Mouse (Mus musculus) midbrain, embryonic 15.5 days (tissue): ENCODE data around the gene Lrsam1. TPM values are rescaled to one million over a fixed set of nuclear protein-coding genes. Genes with fewer than 3 reads are reported as not detected.

Experiments
- ATAC-seq: fragments of 200-750 bp; cut with Nextera tagmentation; replicated peaks from 2 replicates; pipeline ENCODE4 v1.8.0; 2017; ENCODE audit warnings: moderate TSS enrichment
- H3K27ac ChIP-seq: fragments of 300-500 bp; sonication (generic); 2 replicates; pipeline ENCODE4 v1.5.1; 2015; ENCODE audit warnings: mild to moderate bottlenecking, inconsistent platforms
- H3K27me3 ChIP-seq: fragments of 300-500 bp; sonication (generic); replicated peaks from 2 replicates; pipeline ENCODE4 v1.6.1; 2015; ENCODE audit warnings: inconsistent platforms
- H3K36me3 ChIP-seq: fragments of 300-500 bp; sonication (generic); replicated peaks from 2 replicates; pipeline ENCODE4 v1.6.1; 2015; ENCODE audit warnings: inconsistent platforms
- H3K4me1 ChIP-seq: fragments of 300-500 bp; sonication (generic); 2 replicates; pipeline ENCODE4 v1.6.1; 2015; ENCODE audit warnings: inconsistent platforms
- H3K4me2 ChIP-seq: fragments of 300-500 bp; sonication (generic); 2 replicates; pipeline ENCODE4 v1.6.1; 2015; ENCODE audit warnings: inconsistent platforms, mild to moderate bottlenecking, moderate library complexity
- H3K4me3 ChIP-seq: fragments of 300-500 bp; sonication (generic); 2 replicates; pipeline ENCODE4 v1.5.1; 2015; ENCODE audit warnings: mild to moderate bottlenecking, inconsistent platforms
- H3K9ac ChIP-seq: fragments of 300-500 bp; sonication (generic); 2 replicates; pipeline ENCODE4 v1.6.1; 2015; ENCODE audit warnings: mild to moderate bottlenecking, inconsistent platforms
- H3K9me3 ChIP-seq: fragments of 300-500 bp; sonication (generic); 2 replicates; pipeline ENCODE4 v1.6.1; 2016; ENCODE audit warnings: inconsistent platforms
- WGBS: fragments of 180-500 bp; shearing (Covaris S2); methylation state at CpG from one replicate; pipeline ENCODE4 v1.1.7; 2015; ENCODE audit warnings: mixed read lengths; 5-methylcytosine and 5-hydroxymethylcytosine counted together
- polyA plus RNA-seq: library from polyadenylated mRNA; unstranded; fragments of >200 nt; fragmentation: Nextera tagmentation; extraction: Ambion mirVana; gene quantifications from 2 replicates; pipeline ENCODE4 v1.2.1, GENCODE M21; 2015

The Lrsam1 gene
- polyA plus RNA-seq, 1 experiment from 2014 or later = 24.2 TPM

GRCm38 (mm10) chr2:32921801-32922380 lies 39.5 kb downstream of the Lrsam1 start:
- ATAC-seq = no peak
- H3K36me3 ChIP-seq = peaks cover 55% of the 10 kb centered on the region; the same call in 1 of the 2 replicates
- H3K9ac ChIP-seq = no peak overlapping the region
- no peaks in the 10 kb centered on the region for H3K9me3 ChIP-seq
- H3K4me1 ChIP-seq = no peaks in the 10 kb centered on the region
- 92% methylated on average over 15 of the region's 15 CpGs for WGBS
- no peak overlapping the region for H3K27ac ChIP-seq
- H3K4me2 ChIP-seq = no peak overlapping the region
- H3K27me3 ChIP-seq = no peaks in the 10 kb centered on the region
- H3K4me3 ChIP-seq = no peak overlapping the region

- WGBS = 77% methylated on average over 7 of the region's 7 CpGs
- H3K9ac ChIP-seq = no peak overlapping the region
- H3K36me3 ChIP-seq = peaks cover 56% of the 10 kb centered on the region; the same call in 1 of the 2 replicates
- H3K27ac ChIP-seq = no peak overlapping the region
- no peaks in the 10 kb centered on the region for H3K9me3 ChIP-seq
- no peak overlapping the region for H3K4me3 ChIP-seq
- no peak overlapping the region for H3K4me2 ChIP-seq
- no peaks in the 10 kb centered on the region for H3K4me1 ChIP-seq
- no peak for ATAC-seq
- no peaks in the 10 kb centered on the region for H3K27me3 ChIP-seq
Observed at GRCm38 (mm10) chr2:32921235-32921634, 40.2 kb downstream of the Lrsam1 start.

- H3K27me3 ChIP-seq = no peaks in the 10 kb centered on the region
- no peak overlapping the region for H3K9ac ChIP-seq
- ATAC-seq = no peak
- no peak overlapping the region for H3K27ac ChIP-seq
- H3K9me3 ChIP-seq = no peaks in the 10 kb centered on the region
- no peak overlapping the region for H3K4me3 ChIP-seq
- H3K4me2 ChIP-seq = no peak overlapping the region
- H3K36me3 ChIP-seq = peaks cover 52% of the 10 kb centered on the region; the same call in 1 of the 2 replicates
- H3K4me1 ChIP-seq = no peaks in the 10 kb centered on the region
- 87% methylated on average over 9 of the region's 9 CpGs for WGBS
Observed at GRCm38 (mm10) chr2:32918391-32918790, 43.0 kb downstream of the Lrsam1 start.

- peaks cover 44% of the 10 kb centered on the region; the same call in 1 of the 2 replicates for H3K36me3 ChIP-seq
- no peak overlapping the region for H3K27ac ChIP-seq
- H3K9ac ChIP-seq = no peak overlapping the region
- no peaks in the 10 kb centered on the region for H3K27me3 ChIP-seq
- WGBS = 86% methylated on average over 11 of the region's 11 CpGs
- H3K4me3 ChIP-seq = no peak overlapping the region
- ATAC-seq = no peak
- H3K4me1 ChIP-seq = no peaks in the 10 kb centered on the region
- H3K9me3 ChIP-seq = no peaks in the 10 kb centered on the region
- no peak overlapping the region for H3K4me2 ChIP-seq
Observed at GRCm38 (mm10) chr2:32917526-32917925, 43.9 kb downstream of the Lrsam1 start.

GRCm38 (mm10) chr2:32914896-32915295 lies 46.5 kb downstream of the Lrsam1 start:
- no peak overlapping the region for H3K9ac ChIP-seq
- ATAC-seq = no peak
- WGBS = 46% methylated on average over 3 of the region's 3 CpGs
- H3K4me2 ChIP-seq = no peak overlapping the region
- no peaks in the 10 kb centered on the region for H3K27me3 ChIP-seq
- H3K27ac ChIP-seq = no peak overlapping the region
- H3K4me3 ChIP-seq = no peak overlapping the region
- H3K4me1 ChIP-seq = no peaks in the 10 kb centered on the region
- no peaks in the 10 kb centered on the region for H3K9me3 ChIP-seq
- H3K36me3 ChIP-seq = peaks cover 30% of the 10 kb centered on the region; the same call in 1 of the 2 replicates

- Histone ChIP-seq H3K9ac (no peak overlapping the region), H3K4me3 (no peak overlapping the region), H3K4me2 (no peak overlapping the region), H3K27me3 (no peaks in the 10 kb centered on the region), H3K9me3 (no peaks in the 10 kb centered on the region), H3K4me1 (no peaks in the 10 kb centered on the region), H3K36me3 (peaks cover 27% of the 10 kb centered on the region; the same call in 1 of the 2 replicates), H3K27ac (peak overlapping the region; percentile 39)
- no peak for ATAC-seq
- 77% methylated on average over 5 of the region's 5 CpGs for WGBS
Observed at GRCm38 (mm10) chr2:32914362-32914761, 47.1 kb downstream of the Lrsam1 start.

GRCm38 (mm10) chr2:32912210-32912804 lies 49.1 kb downstream of the Lrsam1 start:
- no peak overlapping the region for H3K4me3 ChIP-seq
- no peak overlapping the region for H3K4me2 ChIP-seq
- no peaks in the 10 kb centered on the region for H3K9me3 ChIP-seq
- H3K27ac ChIP-seq = no peak overlapping the region
- H3K27me3 ChIP-seq = no peaks in the 10 kb centered on the region
- 31% methylated on average over 19 of the region's 19 CpGs for WGBS
- peaks cover 23% of the 10 kb centered on the region; the same call in 1 of the 2 replicates for H3K36me3 ChIP-seq
- H3K9ac ChIP-seq = no peak overlapping the region
- H3K4me1 ChIP-seq = peaks cover 19% of the 10 kb centered on the region
- ATAC-seq = no peak

- H3K4me1 ChIP-seq = peaks cover 25% of the 10 kb centered on the region
- H3K4me3 ChIP-seq = no peak overlapping the region
- H3K27ac ChIP-seq = no peak overlapping the region
- no peak for ATAC-seq
- 84% methylated on average over 7 of the region's 7 CpGs for WGBS
- peaks cover 23% of the 10 kb centered on the region; the same call in 1 of the 2 replicates for H3K36me3 ChIP-seq
- H3K9ac ChIP-seq = no peak overlapping the region
- no peaks in the 10 kb centered on the region for H3K9me3 ChIP-seq
- no peaks in the 10 kb centered on the region for H3K27me3 ChIP-seq
- H3K4me2 ChIP-seq = no peak overlapping the region
Observed at GRCm38 (mm10) chr2:32911639-32912182, 49.7 kb downstream of the Lrsam1 start.

GRCm38 (mm10) chr2:32908796-32909195 lies 52.6 kb downstream of the Lrsam1 start:
- H3K9ac ChIP-seq = no peak overlapping the region
- peak overlapping the region; percentile 64 for H3K27ac ChIP-seq
- 30% methylated on average over 11 of the region's 11 CpGs for WGBS
- H3K4me2 ChIP-seq = no peak overlapping the region
- H3K27me3 ChIP-seq = no peaks in the 10 kb centered on the region
- peaks cover 18% of the 10 kb centered on the region; the same call in 1 of the 2 replicates for H3K36me3 ChIP-seq
- H3K4me3 ChIP-seq = no peak overlapping the region
- no peaks in the 10 kb centered on the region for H3K9me3 ChIP-seq
- ATAC-seq = no peak
- peaks cover 28% of the 10 kb centered on the region for H3K4me1 ChIP-seq

- 2% methylated on average over 6 of the region's 6 CpGs for WGBS
- Histone ChIP-seq H3K4me2 (no peak overlapping the region), H3K4me3 (no peak overlapping the region), H3K9ac (no peak overlapping the region), H3K4me1 (peaks cover 28% of the 10 kb centered on the region), H3K27ac (peak overlapping the region; percentile 64), H3K9me3 (no peaks in the 10 kb centered on the region), H3K27me3 (no peaks in the 10 kb centered on the region), H3K36me3 (peaks cover 16% of the 10 kb centered on the region; the same call in 1 of the 2 replicates)
- no peak for ATAC-seq
Observed at GRCm38 (mm10) chr2:32908272-32908671, 53.1 kb downstream of the Lrsam1 start.

- Histone ChIP-seq H3K4me3 (no peak overlapping the region), H3K4me2 (no peak overlapping the region), H3K9me3 (no peaks in the 10 kb centered on the region), H3K27ac (peak overlapping the region; percentile 64), H3K9ac (no peak overlapping the region), H3K36me3 (peaks cover 16% of the 10 kb centered on the region; the same call in 1 of the 2 replicates), H3K27me3 (no peaks in the 10 kb centered on the region), H3K4me1 (peaks cover 28% of the 10 kb centered on the region)
- WGBS = 55% methylated on average over 8 of the region's 8 CpGs
- ATAC-seq = no peak
Observed at GRCm38 (mm10) chr2:32907442-32907841, 54.0 kb downstream of the Lrsam1 start.

- H3K36me3 ChIP-seq = peaks cover 9% of the 10 kb centered on the region; the same call in 1 of the 2 replicates
- ATAC-seq = no peak
- H3K4me1 ChIP-seq = peaks cover 28% of the 10 kb centered on the region
- H3K9ac ChIP-seq = no peak overlapping the region
- 73% methylated on average over 8 of the region's 8 CpGs for WGBS
- H3K27ac ChIP-seq = no peak overlapping the region
- H3K27me3 ChIP-seq = no peaks in the 10 kb centered on the region
- H3K4me2 ChIP-seq = no peak overlapping the region
- H3K9me3 ChIP-seq = no peaks in the 10 kb centered on the region
- H3K4me3 ChIP-seq = no peak overlapping the region
Observed at GRCm38 (mm10) chr2:32905297-32905696, 56.1 kb downstream of the Lrsam1 start.
